Mouse (Mus musculus) heart, embryonic 14.5 days (tissue): ENCODE results near the gene Selenoo. TPM values are rescaled to one million over a fixed set of nuclear protein-coding genes. Genes with fewer than 3 reads are reported as not detected.

Source experiments
- ATAC-seq: fragments of 200-750 bp; cut with Nextera tagmentation; 2 replicates; pipeline ENCODE4 v1.8.0; 2017; ENCODE audit warnings: low read depth, moderate TSS enrichment; ENCODE audit not compliant: insufficient number of reproducible peaks, insufficient read depth, low FRiP score
- H3K27ac ChIP-seq, 2 experiments: fragments of 200-500 bp in 1 of 2; fragments of 300-500 bp in 1 of 2; sonication (generic) in 1 of 2; replicated peaks in 1 of 2; 2 replicates each; pipeline ENCODE4 v1.5.1; 2012 to 2014; ENCODE audit warnings: low read depth in 2 of 2, low read length in 2 of 2, control low read depth in 1 of 2, mild to moderate bottlenecking in 1 of 2, mixed read lengths in 1 of 2; ENCODE audit not compliant: control insufficient read depth in 1 of 2, insufficient read depth in 1 of 2
- H3K27me3 ChIP-seq: fragments of 300-500 bp; sonication (generic); 2 replicates; pipeline ENCODE4 v1.6.1; 2014; ENCODE audit warnings: mild to moderate bottlenecking, low read length, control low read depth; ENCODE audit not compliant: control insufficient read depth, insufficient read depth
- H3K36me3 ChIP-seq: fragments of 300-500 bp; sonication (generic); 2 replicates; pipeline ENCODE4 v1.6.1; 2014; ENCODE audit warnings: mild to moderate bottlenecking, control low read depth, low read length, mixed read lengths; ENCODE audit not compliant: control insufficient read depth, insufficient read depth
- H3K4me1 ChIP-seq, 2 experiments: fragments of 200-500 bp in 1 of 2; fragments of 300-500 bp in 1 of 2; sonication (generic) in 1 of 2; 2 replicates each; pipeline ENCODE4 v1.6.1; 2012 to 2014; ENCODE audit warnings: low read length in 2 of 2, control low read depth in 1 of 2, mixed read lengths in 1 of 2; ENCODE audit not compliant: control insufficient read depth in 2 of 2, insufficient read depth in 2 of 2
- H3K4me2 ChIP-seq: fragments of 300-500 bp; sonication (generic); 2 replicates; pipeline ENCODE4 v1.6.1; 2014; ENCODE audit warnings: mild to moderate bottlenecking, low read length
- H3K4me3 ChIP-seq, 2 experiments: fragments of 200-500 bp in 1 of 2; fragments of 300-500 bp in 1 of 2; sonication (generic) in 1 of 2; 2 replicates each; pipeline ENCODE4 v1.5.1; 2012 to 2014; ENCODE audit warnings: low read length in 2 of 2, mild to moderate bottlenecking in 2 of 2, control low read depth in 1 of 2, low read depth in 1 of 2, moderate library complexity in 1 of 2; ENCODE audit not compliant: control insufficient read depth in 1 of 2, insufficient read depth in 1 of 2
- H3K9ac ChIP-seq: fragments of 300-500 bp; sonication (generic); 2 replicates; pipeline ENCODE4 v1.6.1; 2014; ENCODE audit warnings: mild to moderate bottlenecking, low read length
- H3K9me3 ChIP-seq: fragments of 300-500 bp; sonication (generic); 2 replicates; pipeline ENCODE4 v1.6.1; 2016; ENCODE audit warnings: low read length, control low read depth; ENCODE audit not compliant: control insufficient read depth
- WGBS: fragments of 180-500 bp; shearing (Covaris S2); extraction: QIAGEN DNeasy Blood & Tissue Kit; methylation state at CpG from one replicate; pipeline ENCODE4 v1.1.7; 2014; 5-methylcytosine and 5-hydroxymethylcytosine counted together
- polyA plus RNA-seq: library from polyadenylated mRNA; unstranded; fragments of >200 nt; fragmentation: Nextera tagmentation; extraction: Ambion mirVana; gene quantifications from 2 replicates; pipeline ENCODE4 v1.2.1, GENCODE M21; 2014

The Selenoo gene
- polyA plus RNA-seq, 1 experiment from 2014 or later, result 16.4 TPM

GRCm38 (mm10) chr15:89144965-89145364 lies 56.1 kb downstream of the Selenoo start:
- H3K27me3 ChIP-seq, result peaks cover 64% of the 10 kb centered on the region
- ATAC-seq, result no peak
- 88% methylated on average over 11 of the region's 11 CpGs for WGBS
- H3K4me2 ChIP-seq, result no peak overlapping the region
- H3K9me3 ChIP-seq, result no peaks in the 10 kb centered on the region
- H3K9ac ChIP-seq, result no peak overlapping the region
- H3K4me1 ChIP-seq, result peaks cover 14 to 25% of the 10 kb centered on the region in 2 experiments
- H3K36me3 ChIP-seq, result no peaks in the 10 kb centered on the region
- H3K27ac ChIP-seq, result no peak overlapping the region
- H3K4me3 ChIP-seq, result no peak overlapping the region

- no peaks in the 10 kb centered on the region for H3K36me3 ChIP-seq
- H3K9ac ChIP-seq, result no peak overlapping the region
- 71% methylated on average over 23 of the region's 24 CpGs for WGBS
- peaks cover 66% of the 10 kb centered on the region for H3K27me3 ChIP-seq
- ATAC-seq, result no peak
- H3K4me3 ChIP-seq, result peak overlapping the region in 1 of 2 experiments; percentile 25; a peak in 1 of 4 replicates
- H3K4me1 ChIP-seq, result peaks cover 11 to 21% of the 10 kb centered on the region in 2 experiments
- H3K9me3 ChIP-seq, result no peaks in the 10 kb centered on the region
- no peak overlapping the region for H3K27ac ChIP-seq
- H3K4me2 ChIP-seq, result no peak overlapping the region
These were observed 57.0 kb downstream of the Selenoo start for GRCm38 (mm10) chr15:89145813-89146350.

DNA sequence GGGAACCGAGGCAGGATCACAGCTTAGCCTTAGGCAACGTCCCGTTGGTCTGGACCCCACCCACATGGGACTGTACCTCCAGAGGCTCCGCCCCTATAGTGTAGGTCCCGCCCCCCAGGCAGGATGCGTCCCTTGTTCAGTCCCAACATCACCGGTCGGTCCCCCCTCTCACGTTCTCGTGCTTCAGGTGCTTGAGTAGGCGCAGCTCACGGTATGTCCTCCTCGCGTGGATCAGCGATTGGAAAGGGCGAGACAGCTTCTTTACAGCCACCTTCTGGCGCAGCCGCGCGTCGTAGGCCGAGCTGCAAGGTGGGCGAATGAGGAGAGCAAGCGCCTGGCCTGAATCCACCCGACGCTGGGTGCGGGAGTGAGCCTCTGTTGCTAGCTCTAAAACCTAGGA lies 57.7 kb downstream of the Selenoo start:
- ATAC-seq, result 0 out of 2 replicates have a peak, but pooled peaks have one; percentile 4
- Histone ChIP-seq H3K27me3 (peaks cover 59% of the 10 kb centered on the region), H3K4me1 (peaks cover 9 to 19% of the 10 kb centered on the region in 2 experiments), H3K27ac (no peak overlapping the region), H3K4me2 (peak overlapping the region; percentile 52), H3K36me3 (no peaks in the 10 kb centered on the region), H3K4me3 (peak overlapping the region; percentile 12 to 25), H3K9ac (peak overlapping the region; percentile 16; the same call in 1 of the 2 replicates), H3K9me3 (no peaks in the 10 kb centered on the region)
- 3% methylated on average over 27 of the region's 27 CpGs for WGBS

GRCm38 (mm10) chr15:89147024-89147423 lies 58.1 kb downstream of the Selenoo start:
- 10% methylated on average over 16 of the region's 16 CpGs for WGBS
- Histone ChIP-seq H3K9me3 (no peaks in the 10 kb centered on the region), H3K27ac (no peak overlapping the region), H3K36me3 (no peaks in the 10 kb centered on the region), H3K27me3 (peaks cover 57% of the 10 kb centered on the region), H3K4me2 (peak overlapping the region; percentile 52), H3K4me3 (peak overlapping the region in 1 of 2 experiments; percentile 25; a peak in 2 of 4 replicates), H3K4me1 (peaks cover 9 to 19% of the 10 kb centered on the region in 2 experiments), H3K9ac (no peak overlapping the region)
- no peak for ATAC-seq

- H3K36me3 ChIP-seq, result no peaks in the 10 kb centered on the region
- peak overlapping the region; percentile 52; the same call in 1 of the 2 replicates for H3K4me2 ChIP-seq
- no peaks in the 10 kb centered on the region for H3K9me3 ChIP-seq
- peaks cover 52% of the 10 kb centered on the region for H3K27me3 ChIP-seq
- no peak overlapping the region for H3K4me3 ChIP-seq
- no peak overlapping the region for H3K27ac ChIP-seq
- no peak overlapping the region for H3K9ac ChIP-seq
- peaks cover 9 to 19% of the 10 kb centered on the region in 2 experiments for H3K4me1 ChIP-seq
- no peak for ATAC-seq
- 24% methylated on average over 10 of the region's 10 CpGs for WGBS
These were observed 58.6 kb downstream of the Selenoo start for GRCm38 (mm10) chr15:89147456-89147855.

GRCm38 (mm10) chr15:89147895-89148294 lies 59.0 kb downstream of the Selenoo start:
- peaks cover 9 to 19% of the 10 kb centered on the region in 2 experiments for H3K4me1 ChIP-seq
- H3K9me3 ChIP-seq, result no peaks in the 10 kb centered on the region
- no peak overlapping the region for H3K4me3 ChIP-seq
- no peaks in the 10 kb centered on the region for H3K36me3 ChIP-seq
- WGBS, result 62% methylated on average over 4 of the region's 4 CpGs
- no peak overlapping the region for H3K27ac ChIP-seq
- peaks cover 52% of the 10 kb centered on the region for H3K27me3 ChIP-seq
- no peak overlapping the region for H3K4me2 ChIP-seq
- ATAC-seq, result no peak
- H3K9ac ChIP-seq, result no peak overlapping the region

- peak overlapping the region; percentile 61 to 70 for H3K4me3 ChIP-seq
- peaks cover 48% of the 10 kb centered on the region for H3K27me3 ChIP-seq
- 5% methylated on average over 24 of the region's 25 CpGs for WGBS
- no peak overlapping the region for H3K27ac ChIP-seq
- no peaks in the 10 kb centered on the region for H3K9me3 ChIP-seq
- peak overlapping the region; percentile 76 for H3K9ac ChIP-seq
- ATAC-seq, result no peak
- peaks cover 4% of the 10 kb centered on the region for H3K36me3 ChIP-seq
- H3K4me2 ChIP-seq, result peak overlapping the region; percentile 96
- peaks cover 9 to 19% of the 10 kb centered on the region in 2 experiments for H3K4me1 ChIP-seq
These were observed 59.8 kb downstream of the Selenoo start for GRCm38 (mm10) chr15:89148496-89149270.
